Mouse (Mus musculus) frontal cortex, postnatal 25 days (tissue): Measurements from ENCODE around the gene Ccdc105.

Experiments
- DNase-seq, 2 experiments: peaks; one replicate each; pipeline ENCODE4 v3.0.0; 2022; ENCODE audit warnings: low spot score in 2 of 2

Gene Ccdc105

DNA sequence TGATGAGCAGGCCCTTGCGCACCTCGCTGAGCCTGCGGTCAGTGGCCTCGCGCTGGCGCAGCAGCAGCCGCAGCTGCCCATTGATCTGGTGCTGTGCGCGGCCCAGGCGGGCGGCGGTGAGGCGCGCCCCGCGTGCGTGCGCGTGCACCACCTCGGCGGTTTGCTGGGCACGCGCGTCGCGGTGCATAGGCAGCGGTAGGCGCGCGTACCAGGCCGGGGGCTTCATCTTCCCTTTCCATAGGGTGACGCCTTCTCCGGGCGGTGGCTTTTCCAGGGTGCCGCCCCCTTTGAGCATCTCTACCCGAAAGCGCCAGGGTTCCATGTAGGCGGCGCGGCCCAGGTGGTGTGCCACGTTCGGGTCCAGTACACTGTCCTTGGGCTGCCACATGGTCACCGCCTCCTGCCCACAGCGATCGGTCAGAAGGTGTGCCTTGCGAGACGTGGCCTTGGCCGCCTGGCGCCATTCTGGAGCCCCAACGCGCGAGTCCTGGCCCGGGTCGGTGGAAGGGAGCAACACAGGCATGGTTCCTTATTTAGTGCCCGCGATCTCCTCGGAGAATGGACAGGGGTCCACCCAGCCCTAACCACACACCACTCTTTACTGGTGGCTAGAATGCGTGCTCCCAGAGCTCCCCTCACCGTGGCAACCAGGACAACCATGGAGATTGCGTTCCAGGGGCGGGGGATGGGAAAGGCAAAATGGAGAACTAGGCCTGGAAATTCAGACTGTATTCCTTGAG lies at the start of gene Ccdc105:
Ccdc105 (minus strand) TSS at position 614 of the 740 bp plus-strand sequence.
- DNase-seq = peak; percentile 50 to 69

DNA sequence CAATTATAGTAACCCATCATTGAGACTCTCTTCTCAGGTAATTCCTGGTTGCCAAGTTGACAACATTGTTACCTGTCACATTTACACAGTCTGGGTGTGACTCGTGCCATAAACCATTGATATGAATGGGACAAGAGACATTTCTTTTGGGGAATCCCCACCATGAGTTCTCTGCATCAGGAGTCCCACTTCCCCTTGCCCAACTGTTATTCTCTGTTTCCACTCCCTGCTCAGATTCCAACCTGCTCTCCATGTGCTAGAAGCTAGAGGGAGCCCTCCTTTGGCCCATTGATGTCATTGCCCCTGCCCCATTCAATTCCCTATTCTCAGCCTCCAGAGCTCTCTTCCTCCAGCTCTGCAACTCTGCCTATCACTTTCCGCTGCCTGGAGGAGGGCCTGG lies 48.6 kb upstream of the Ccdc105 start:
- no peak for DNase-seq

DNA sequence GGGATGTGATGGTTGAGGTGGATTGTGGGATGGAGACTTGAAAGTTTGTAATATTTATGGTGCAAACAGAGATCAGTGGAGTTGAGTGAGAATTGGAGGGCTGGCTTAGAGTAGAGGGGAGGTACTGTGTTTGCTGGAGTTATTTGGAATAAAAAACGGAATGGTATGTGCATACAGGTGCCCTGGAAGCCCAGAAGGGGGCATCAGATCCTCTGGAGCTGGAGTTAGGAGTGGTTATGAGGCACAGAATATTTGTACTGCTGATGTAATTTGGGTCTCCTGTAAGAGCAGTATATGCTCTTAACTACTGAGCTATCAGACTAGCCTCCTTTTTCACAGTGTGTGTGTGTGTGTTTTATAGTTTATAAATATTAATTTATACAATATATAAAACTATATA lies 37.7 kb upstream of the Ccdc105 start:
- DNase-seq = no peak

DNA sequence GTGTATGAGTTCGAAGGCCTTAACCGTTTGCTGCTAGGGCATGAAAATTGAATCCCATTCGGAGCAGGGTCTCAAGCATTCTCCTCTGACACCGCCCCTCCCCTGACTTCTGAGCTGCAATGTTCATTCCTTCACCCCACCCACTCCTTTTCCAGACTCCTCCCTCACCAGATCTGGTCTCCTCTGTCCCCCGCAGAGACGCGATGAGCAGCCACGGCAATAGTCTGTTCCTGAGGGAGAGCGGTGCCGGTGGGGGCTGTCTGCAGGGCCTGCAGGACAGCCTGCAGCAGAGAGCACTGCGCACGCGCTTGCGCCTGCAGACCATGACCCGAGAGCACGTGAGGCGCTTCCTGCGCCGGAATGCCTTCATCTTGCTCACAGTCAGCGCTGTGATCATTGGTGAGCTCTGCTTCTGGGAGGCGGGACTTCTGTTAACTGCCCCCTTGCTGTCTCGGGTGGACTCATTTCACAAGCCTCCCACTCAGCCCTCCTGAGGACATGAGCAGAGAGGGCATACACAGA lies 34.8 kb upstream of the Ccdc105 start:
- peak; percentile 74 to 75 for DNase-seq

DNA sequence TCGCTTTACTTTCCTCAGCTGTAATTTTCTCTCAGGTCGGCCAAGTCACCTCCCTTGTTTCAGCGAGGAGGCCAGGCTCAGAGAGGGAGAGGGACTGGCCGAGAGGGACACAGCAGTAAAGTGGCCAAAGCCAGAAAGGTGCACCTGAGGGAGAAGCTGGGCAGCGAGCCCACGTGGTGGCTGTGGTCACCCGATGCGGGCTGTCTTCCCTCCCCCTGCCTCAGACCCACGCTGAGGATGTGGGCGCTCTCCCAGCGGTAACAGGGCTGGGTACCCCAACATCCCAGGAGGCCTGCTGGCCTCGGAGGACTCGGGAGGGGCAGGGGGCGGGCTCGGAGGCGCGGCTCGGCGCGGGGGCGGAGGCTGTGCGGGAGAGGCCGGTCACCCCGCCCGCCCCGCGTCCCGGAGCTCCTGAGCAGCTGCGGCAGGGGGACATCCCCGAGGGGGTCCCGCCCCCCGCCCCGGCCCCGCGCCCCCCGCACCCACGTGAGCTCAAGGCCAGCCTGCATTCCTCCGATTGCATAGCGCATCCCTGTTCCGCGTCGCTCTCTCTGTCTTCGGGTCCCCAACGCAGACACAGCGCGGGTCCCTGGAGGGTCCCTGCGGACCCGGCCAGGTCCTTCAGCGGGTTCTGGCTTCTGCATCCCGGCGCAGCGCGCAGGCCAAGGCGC lies 27.3 kb upstream of the Ccdc105 start, which contains the start of gene Slc1a6:
Slc1a6 (plus strand) TSS at position 516 of the 671 bp plus-strand sequence.
- peak in 1 of 2 experiments; percentile 16 for DNase-seq

DNA sequence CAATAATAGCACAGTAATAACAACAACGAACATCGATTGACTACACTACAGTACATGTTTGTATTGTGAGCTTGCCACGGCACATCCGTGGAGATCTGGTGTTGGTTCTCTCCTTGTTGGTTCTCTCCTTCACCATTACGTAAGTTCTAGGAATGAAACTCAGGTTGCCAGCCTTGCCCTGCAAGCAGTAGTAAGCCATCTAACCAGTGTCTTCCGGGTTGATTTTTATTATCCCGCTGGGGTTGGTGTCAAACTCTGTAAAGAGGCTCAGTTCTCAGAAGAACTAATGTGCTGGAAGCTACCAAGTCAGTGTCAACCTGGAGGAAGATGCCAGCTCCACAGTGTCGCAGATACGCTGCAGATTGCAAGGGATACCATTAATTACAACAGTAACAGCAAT lies 26.7 kb upstream of the Ccdc105 start:
- DNase-seq = no peak

DNA sequence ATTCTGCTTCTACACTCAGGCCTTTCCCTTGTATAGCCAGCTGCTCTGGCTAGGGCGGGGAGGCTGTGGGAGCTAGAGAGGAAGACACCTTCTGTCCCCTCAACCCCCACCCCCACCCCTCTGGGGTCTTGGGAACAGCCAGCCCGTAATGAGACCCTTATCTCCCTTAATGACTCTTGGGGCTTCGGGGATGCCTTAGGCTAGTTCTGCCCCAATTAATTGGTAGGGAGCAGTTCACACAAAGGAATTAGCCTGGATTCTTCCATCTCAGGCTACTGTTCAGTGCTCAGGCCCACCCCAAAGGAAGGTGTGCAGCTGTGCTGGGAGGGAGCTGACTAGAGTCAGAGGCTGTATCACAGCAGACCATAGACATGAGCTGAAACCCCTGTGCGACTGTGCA lies 23.0 kb upstream of the Ccdc105 start:
- no peak for DNase-seq

DNA sequence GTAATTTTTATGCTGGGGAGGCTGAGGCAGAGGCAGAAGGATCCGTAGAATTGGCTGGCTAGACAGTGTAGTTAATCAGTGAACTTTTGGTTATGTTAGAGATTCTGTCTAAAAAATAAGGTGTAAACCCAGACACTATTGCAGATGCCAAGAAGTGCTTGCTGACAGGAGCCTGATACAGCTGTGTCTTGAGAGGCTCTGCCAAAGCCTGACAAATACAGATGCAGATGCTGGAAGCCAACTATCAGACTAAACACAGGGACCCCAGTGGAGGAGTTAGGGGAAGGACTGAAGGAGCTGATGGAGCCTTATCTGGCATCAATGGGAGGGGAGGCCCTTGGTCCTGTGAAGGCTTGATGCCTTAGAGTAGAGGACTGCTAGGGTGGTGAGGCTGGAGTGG lies 12.7 kb upstream of the Ccdc105 start:
- DNase-seq = no peak

DNA sequence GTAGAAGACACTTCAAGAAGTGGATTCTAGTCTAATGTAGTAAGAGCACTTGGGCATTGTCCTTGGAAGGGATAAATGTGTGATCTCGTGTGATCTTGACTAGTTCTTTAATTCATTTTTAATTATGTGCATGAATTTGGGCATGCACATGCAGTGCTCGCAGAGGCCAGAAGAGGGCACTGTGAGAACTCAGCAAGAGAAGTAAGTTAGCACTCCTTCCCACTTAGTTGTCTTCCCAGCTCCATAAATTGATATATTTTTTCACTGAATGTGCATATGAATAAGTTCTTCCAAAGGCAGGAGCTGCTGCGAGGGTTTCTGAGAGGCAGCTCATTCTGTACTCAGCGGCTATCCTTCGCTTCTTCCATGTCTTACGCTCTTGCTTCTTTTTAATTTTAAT lies 3.2 kb upstream of the Ccdc105 start:
- DNase-seq = peak; percentile 77 to 87

DNA sequence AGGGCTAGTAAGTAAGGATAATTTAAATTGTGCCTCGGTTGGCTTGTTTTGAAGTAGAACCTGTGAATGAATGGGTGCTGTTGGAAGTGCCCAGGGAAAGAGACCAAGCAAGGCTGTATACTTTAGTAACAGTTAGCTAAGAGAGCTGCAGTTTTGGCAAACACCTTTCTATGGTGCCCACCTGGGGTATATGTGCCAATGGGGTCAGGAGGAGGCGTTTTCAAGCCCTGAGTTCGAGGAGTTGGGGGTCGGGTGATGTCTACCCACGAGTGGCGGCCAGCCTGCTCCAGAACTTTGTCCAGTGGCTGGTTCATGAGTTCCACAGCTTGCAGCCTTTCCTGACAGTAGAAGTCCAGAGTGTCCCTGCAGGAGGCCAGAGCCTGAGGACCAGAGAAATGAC lies 3.9 kb downstream of the Ccdc105 start:
- no peak for DNase-seq

DNA sequence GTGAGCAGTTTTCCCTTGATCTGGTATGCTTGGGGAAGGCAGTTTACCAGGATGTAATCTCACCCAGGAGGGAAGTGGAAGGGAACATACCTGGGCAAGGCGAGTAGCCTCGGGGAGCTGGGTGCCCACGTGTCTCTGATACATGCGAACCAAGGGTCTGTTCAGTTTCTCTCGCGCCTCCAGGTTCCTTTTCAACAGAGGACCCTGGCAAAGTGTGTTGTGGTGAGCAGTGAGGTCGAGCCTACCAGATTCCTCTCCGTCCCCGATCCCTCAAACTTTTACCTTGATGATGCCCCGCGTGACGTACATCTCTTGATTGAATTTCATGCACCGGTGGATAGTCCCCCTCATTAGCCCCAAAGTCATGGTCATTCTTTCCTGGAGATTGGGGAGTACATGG lies 4.7 kb downstream of the Ccdc105 start:
- DNase-seq = no peak

DNA sequence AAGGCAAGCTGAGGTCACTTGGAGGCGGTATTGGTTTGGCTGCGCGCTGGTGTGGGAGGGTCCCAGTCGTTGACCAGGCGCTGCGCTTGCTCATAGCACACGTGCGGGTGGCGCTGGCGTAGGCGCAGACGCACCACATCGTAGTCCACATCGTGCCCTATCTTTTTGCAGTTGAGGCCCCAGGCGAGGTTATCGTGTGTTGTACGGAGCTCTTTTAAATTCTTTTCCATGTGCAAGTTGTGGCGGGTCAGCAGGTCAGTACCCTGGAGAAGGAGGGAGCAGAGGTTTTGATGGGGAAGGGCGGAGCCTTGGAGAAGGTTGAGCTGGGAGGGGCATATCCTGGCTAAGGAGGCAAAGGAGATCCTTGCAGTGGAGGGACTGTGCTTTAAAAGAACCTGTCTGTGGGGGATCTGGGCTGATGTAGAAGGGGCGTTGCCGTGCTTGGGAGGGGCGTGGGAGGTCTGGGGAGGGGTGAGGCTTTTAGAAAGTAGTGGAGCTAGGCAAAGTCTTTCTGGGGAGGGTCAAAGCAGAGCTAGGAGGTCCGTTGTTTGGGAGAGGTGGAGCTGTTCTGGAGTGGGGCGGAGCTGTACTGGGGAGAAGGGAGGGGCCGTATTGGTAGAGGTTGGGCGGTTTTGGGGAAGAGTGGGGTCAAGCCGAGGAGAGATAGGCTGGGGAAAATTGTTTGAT lies 5.7 kb downstream of the Ccdc105 start:
- peak in 1 of 2 experiments; percentile 14 for DNase-seq

DNA sequence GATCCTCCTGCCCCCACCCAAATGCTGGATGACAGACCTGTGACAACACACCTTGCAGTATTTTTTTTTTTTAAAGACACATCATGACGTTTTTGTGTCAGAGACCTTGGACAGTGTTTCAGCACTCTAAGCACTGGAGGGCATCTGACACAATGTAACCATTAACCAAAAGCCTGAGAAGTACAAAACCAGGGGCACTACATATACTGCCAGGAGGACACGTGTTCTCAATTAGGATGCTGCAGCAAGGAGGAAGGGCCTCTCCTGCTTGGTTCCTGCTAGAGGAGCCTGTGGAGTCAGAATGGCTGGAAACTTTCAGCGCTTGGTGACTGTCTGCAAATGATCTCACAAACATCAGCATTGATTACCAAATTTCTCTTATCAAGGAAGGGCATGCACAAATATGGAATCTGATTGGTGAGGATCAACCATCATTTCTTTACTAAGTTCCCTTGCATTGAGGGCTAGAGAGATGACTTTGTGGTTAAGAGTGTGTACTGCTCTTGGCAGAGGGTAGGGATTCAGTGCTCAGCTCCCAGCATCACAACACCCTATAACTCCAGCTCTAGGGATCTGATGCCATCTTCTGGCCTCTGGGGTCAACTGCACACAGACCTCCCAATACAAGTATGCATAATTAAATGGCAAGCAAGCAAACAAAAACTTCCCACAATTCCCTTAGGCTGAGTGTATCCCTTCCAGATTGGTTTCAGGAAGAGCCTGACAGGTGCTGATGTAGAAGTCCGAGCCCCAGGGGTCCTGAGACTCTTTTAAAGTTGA lies 7.2 kb downstream of the Ccdc105 start:
- DNase-seq = no peak

DNA sequence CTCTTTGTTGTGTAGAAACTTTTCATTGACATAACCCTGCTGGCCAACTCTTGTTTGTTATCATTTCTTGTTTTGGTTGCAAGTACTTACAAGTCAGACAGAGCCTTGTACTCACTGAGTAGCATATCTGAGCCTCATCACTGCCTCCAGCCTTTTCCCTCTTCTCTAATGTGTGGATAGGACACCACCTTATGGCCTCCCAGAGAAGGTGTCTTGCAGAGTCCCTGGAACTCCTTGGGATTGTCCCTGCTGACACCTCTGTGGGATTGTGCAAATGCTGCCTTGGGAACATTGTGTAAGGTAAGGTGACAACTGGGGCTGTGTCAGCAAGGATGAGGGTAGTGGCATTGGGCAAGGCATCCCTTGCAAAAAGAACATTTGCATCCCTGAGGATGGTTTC lies 9.1 kb downstream of the Ccdc105 start:
- DNase-seq = no peak

DNA sequence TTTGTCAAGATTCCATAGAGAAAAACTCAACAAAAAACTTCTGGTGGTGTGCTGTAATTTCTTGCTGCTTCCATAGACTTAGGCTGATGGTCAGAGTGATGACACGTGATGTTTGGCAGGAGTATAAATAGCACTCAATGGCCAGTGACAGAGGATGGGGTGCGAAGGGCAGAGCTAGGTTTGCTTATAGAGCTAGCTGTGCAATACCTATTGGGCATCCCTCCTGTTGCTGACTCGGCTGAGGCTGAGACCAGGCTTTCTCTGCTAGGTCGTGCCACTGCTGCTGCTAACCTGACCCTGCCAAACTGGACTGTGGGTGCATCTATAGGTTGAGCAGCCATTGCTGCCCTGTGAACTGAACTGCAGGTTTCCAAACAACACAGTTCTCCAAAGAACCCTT lies 13.0 kb downstream of the Ccdc105 start:
- no peak for DNase-seq

DNA sequence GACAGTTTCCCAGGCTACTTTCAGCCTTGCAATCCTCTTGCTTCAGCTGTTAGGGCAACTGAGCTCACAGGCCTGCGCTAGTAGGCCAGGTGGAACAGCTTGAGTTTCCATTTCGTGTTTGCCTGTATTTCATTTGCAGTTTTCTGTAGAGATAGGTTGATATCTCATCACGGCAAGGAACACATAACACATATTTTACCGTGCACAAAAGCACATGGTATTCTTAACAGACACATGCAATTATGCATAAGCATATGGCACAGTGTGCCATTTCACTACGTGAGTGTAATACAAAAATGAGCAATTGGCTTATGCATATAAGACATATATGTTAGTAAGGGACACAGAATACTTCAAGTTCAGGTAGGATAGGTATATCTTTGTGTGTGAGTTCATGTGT lies 25.0 kb downstream of the Ccdc105 start:
- DNase-seq = no peak

DNA sequence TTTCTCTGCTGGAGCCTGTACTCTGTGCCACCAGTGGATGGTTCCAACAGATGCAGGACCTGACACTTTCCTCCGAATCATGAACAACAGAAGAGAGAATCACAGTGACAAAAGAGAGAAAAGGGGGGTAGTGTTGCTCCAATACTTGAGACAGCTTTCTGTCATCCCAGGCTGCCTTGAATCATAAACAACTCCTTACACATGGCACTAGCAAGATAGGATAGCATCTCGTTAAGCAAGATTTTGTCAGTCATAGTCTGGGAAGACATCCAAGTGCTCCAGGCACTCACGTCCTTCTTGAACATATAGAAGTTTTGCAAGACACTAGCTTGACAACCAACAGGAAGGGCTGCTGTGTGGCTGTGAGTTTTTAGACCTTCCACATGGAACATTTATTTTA lies 25.8 kb downstream of the Ccdc105 start:
- DNase-seq = no peak

DNA sequence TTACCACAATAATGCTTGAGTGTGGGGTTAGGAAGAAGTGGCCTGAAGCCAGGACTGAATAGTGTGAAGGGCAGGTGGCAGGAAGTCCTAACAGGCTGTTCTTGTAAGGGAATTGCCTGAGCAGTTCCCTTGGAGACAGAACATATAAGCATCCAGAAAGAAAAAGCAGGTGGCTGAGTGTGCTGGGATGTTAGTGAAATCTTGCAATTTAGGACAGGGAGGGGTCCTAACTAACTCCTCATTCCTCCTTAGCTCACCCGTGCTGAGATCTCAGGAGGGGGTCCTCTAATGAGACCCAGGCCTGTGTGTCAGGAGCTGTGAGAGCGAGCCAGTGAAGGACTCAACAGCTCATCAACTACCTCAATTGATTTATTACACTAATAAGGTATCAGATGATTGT lies 29.4 kb downstream of the Ccdc105 start:
- no peak for DNase-seq

DNA sequence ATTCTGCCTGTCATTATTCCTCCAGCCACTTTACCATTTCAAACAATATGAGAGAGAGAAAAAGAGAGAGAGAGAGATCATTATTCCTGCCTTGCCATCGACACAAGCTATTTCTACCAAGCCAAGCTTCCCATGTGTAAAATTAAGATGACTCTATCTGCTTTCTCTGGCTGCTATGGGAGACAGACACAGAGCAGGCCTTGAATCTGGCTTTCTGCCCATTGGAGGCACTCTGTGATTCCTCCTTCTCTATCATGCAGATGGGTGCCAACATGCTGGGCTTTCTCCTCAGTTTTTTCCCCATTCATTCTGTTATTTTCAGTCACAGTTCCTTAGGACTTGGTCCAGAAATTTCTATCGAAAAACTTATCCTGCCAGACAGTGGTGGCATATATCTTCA lies 30.2 kb downstream of the Ccdc105 start:
- no peak for DNase-seq

DNA sequence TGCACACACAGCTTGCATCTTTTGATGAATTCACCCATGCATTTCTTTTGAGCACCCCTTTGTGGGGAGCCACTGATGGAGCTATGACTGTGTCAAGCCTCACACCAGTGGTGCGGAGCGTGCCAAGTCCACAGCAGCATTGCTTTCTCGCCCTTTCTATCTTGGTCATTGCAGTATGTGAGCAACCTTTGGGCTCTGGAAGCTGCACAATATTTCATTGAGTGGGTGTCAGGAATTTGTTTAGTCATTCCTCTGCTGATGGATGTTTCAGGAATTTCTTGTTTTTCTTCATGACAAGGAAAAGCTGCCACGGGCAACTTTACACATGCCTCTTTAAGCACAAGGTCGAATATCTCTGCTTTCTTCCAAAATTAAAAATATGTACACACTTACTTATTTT lies 30.8 kb downstream of the Ccdc105 start:
- DNase-seq = no peak

DNA sequence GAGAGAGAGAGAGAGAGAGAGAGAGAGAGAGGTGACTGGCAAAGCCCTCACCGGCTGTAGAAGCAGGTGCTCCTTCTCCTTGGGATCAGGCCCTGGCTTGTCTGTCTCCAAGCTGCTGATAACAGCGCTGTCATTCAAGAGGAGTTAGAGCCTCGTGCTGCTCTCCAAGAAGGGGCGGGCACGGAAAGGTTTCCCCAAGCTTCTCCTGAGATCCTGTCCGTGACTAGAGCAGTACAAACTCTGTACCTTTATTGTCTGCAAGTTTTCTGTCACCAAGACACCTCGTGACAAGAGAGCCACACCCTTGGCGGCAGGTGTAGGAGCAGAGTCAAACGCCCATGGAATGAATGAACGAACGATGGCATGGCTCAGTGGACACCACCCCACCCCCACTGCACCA lies 34.8 kb downstream of the Ccdc105 start, which contains the start of gene Casp14:
Casp14 (minus strand) TSS at position 239 of the 400 bp plus-strand sequence.
- DNase-seq = no peak

DNA sequence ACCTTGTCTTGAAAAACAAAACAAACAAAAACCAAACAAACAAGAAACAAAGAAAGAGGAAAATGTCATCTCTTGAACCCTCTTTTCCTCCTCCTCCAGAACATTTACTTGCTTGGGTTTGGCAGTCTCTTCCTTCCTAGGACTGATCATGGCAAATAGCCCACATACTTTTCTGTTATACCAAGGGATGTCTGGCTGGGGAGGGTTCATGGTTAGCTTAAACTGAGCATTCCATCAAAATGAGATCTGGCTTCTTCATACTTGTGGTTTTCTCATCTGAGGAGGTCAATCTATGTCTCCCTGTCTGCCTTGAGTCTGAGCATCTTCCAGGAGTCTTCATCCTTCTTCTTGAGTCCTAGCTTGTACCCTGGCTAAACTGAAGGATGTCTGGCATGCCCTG lies 36.6 kb downstream of the Ccdc105 start:
- no peak for DNase-seq
